Mouse (Mus musculus): ENCODE data around the gene Irx4. TPM values are rescaled to one million over a fixed set of nuclear protein-coding genes. Genes with fewer than 3 reads are reported as not detected.

Gene Irx4
- total RNA-seq (2021), result not detected
- long read RNA-seq, experiment 1, result 0 reads
- long read RNA-seq, experiment 2, result 0 reads

GRCm38 (mm10) chr13:73260354-73261035, at the start of gene Irx4:
TSS of gene Irx4 (plus strand) at chr13:73260479.
- intact Hi-C loops (cut with DNase I), result loop anchor here (5.0 kb wide), 3 partner anchors 623 to 1298 kb away; partner anchors contain the start of gene Irx1
- no peak within 1 kb of the TSS for H3K27ac ChIP-seq
- TF ChIP-seq CTCF (IDR thresholded peaks at IDR 0.05), result no peak
- H3K4me3 ChIP-seq, result no peak within 1 kb of the TSS
- DNase-seq (ENCODE audit: extremely low spot score in 1 of 2, low spot score in 2 of 2), result no peak

GRCm38 (mm10) chr13:73214301-73214700, 46.0 kb upstream of the Irx4 start:
- TF ChIP-seq CTCF (IDR thresholded peaks at IDR 0.05), result no peak
- intact Hi-C loops (cut with DNase I), result no loop called here
- Histone ChIP-seq H3K27ac (no peak overlapping the region), H3K4me3 (no peak overlapping the region)
- DNase-seq (ENCODE audit: extremely low spot score in 1 of 2, low spot score in 2 of 2), result no peak

DNA sequence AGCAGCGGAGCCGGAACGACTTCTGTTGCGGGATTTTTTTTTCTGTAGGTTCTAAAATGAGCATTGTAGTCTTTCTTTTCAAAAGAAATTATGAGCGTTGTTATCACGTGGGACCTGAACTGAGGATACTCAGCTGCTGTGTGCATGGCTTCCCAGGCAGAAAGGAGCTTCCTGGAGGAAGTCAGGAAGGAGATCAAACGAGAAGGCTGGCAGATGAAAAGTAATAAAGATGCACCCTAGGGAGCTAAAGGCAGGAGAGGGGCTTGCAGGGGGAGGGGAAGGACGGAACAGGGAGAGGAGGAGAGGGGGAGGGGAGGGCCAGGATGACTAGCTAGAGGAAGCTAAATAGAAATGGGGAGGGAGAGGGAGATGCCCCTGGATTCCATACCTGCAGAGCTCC, 23.8 kb upstream of the Irx4 start:
- TF ChIP-seq CTCF (IDR thresholded peaks at IDR 0.05), result no peak
- DNase-seq (ENCODE audit: extremely low spot score in 1 of 2, low spot score in 2 of 2), result no peak
- H3K4me3 ChIP-seq, result no peak overlapping the region
- intact Hi-C loops (cut with DNase I), result no loop called here
- no peak overlapping the region for H3K27ac ChIP-seq

GRCm38 (mm10) chr13:73239191-73239746, 21.0 kb upstream of the Irx4 start:
- intact Hi-C loops (cut with DNase I), result no loop called here
- TF ChIP-seq CTCF (IDR thresholded peaks at IDR 0.05), result no peak
- H3K4me3 ChIP-seq, result no peak overlapping the region
- no peak overlapping the region for H3K27ac ChIP-seq
- DNase-seq (ENCODE audit: extremely low spot score in 1 of 2, low spot score in 2 of 2), result no peak

DNA sequence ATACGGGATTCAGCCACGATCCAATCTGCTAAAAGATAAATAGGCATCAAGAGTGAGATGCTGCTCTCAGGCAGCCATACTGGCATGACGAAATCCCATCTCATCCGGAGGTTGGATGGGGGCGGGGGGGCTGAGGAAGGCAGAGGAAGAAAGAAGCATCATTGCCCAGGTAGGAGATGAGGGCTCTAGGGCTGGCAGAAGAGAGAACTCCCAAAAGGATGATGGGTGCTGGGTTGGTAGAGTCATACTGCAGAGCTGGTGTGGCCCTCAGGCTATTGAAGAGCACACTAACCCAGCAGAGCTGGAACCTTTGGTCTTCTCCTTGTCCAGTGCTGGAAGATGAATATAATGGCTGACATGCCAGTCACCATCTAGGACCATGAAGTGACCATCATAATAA, 17.7 kb upstream of the Irx4 start:
- intact Hi-C loops (cut with DNase I), result no loop called here

DNA sequence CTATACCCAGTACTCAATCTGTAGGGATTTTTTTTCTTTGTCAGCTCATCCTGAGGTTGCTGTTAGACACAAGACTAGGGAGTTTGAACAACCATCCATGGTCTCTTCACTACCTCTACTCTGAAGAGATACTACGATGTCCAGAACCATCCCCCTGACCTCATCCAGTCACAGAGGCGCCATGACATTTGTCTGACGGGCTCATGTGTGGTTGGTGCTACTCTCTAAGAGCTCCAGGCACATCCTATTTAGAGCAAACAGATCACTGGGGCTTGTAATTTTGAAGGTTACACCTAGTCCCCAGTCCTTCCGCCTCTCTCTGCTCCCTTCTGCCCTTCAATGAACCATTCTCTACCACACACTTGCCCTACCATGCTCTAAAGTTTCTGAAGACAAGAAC, 13.3 kb upstream of the Irx4 start:
- intact Hi-C loops (cut with DNase I), result no loop called here
- H3K4me3 ChIP-seq, result no peak overlapping the region
- no peak overlapping the region for H3K27ac ChIP-seq
- DNase-seq (ENCODE audit: extremely low spot score in 1 of 2, low spot score in 2 of 2), result no peak
- TF ChIP-seq CTCF (IDR thresholded peaks at IDR 0.05), result no peak

More for the DNA sequence above, 17.7 kb upstream of the Irx4 start:
- Histone ChIP-seq H3K27ac (no peak overlapping the region), H3K4me3 (no peak overlapping the region)
- TF ChIP-seq CTCF (IDR thresholded peaks at IDR 0.05), result no peak
- DNase-seq (ENCODE audit: extremely low spot score in 1 of 2, low spot score in 2 of 2), result no peak

GRCm38 (mm10) chr13:73251222-73251621, 9.1 kb upstream of the Irx4 start:
- TF ChIP-seq CTCF (IDR thresholded peaks at IDR 0.05), result no peak
- intact Hi-C loops (cut with DNase I), result no loop called here

GRCm38 (mm10) chr13:73252022-73252421, 8.3 kb upstream of the Irx4 start:
- no peak; the same call in 1 of the 2 replicates for TF ChIP-seq CTCF (IDR thresholded peaks at IDR 0.05)
- no peak overlapping the region for H3K4me3 ChIP-seq
- H3K27ac ChIP-seq, result no peak overlapping the region
- DNase-seq (ENCODE audit: extremely low spot score in 1 of 2, low spot score in 2 of 2), result no peak
- intact Hi-C loops (cut with DNase I), result no loop called here

More at GRCm38 (mm10) chr13:73251222-73251621, 9.1 kb upstream of the Irx4 start:
- DNase-seq (ENCODE audit: extremely low spot score in 1 of 2, low spot score in 2 of 2), result no peak
- no peak overlapping the region for H3K4me3 ChIP-seq
- no peak overlapping the region for H3K27ac ChIP-seq

GRCm38 (mm10) chr13:73258415-73258814, 1.9 kb upstream of the Irx4 start:
- Histone ChIP-seq H3K27ac (no peak overlapping the region), H3K4me3 (no peak overlapping the region)
- intact Hi-C loops (cut with DNase I), result no loop called here
- TF ChIP-seq CTCF (IDR thresholded peaks at IDR 0.05), result no peak
- no peak for DNase-seq (ENCODE audit: extremely low spot score in 1 of 2, low spot score in 2 of 2)

- intact Hi-C loops (cut with DNase I), result loop anchor here (5.0 kb wide), 3 partner anchors 622 to 1297 kb away; partner anchors contain the start of gene Irx1
- DNase-seq (ENCODE audit: extremely low spot score in 1 of 2, low spot score in 2 of 2), result no peak
- TF ChIP-seq CTCF (IDR thresholded peaks at IDR 0.05), result no peak
- Histone ChIP-seq H3K27ac (no peak overlapping the region), H3K4me3 (no peak overlapping the region)
These were observed 514 bp upstream of the Irx4 start for GRCm38 (mm10) chr13:73259577-73260353.

GRCm38 (mm10) chr13:73261036-73261730, 904 bp downstream of the Irx4 start:
- TF ChIP-seq CTCF (IDR thresholded peaks at IDR 0.05), result no peak
- DNase-seq (ENCODE audit: extremely low spot score in 1 of 2, low spot score in 2 of 2), result no peak
- H3K4me3 ChIP-seq, result no peak overlapping the region
- intact Hi-C loops (cut with DNase I), result loop anchor here (5.0 kb wide), 3 partner anchors 624 to 1299 kb away; partner anchors contain the start of gene Irx1
- no peak overlapping the region for H3K27ac ChIP-seq
